Mouse (Mus musculus) kidney, postnatal 25 days (tissue): ENCODE data around the gene Micu1.

ENCODE experiments used
- DNase-seq, 2 experiments: peaks; one replicate each; pipeline ENCODE4 v3.0.0; 2021; ENCODE audit warnings: mixed read lengths in 2 of 2

The Micu1 gene

DNA sequence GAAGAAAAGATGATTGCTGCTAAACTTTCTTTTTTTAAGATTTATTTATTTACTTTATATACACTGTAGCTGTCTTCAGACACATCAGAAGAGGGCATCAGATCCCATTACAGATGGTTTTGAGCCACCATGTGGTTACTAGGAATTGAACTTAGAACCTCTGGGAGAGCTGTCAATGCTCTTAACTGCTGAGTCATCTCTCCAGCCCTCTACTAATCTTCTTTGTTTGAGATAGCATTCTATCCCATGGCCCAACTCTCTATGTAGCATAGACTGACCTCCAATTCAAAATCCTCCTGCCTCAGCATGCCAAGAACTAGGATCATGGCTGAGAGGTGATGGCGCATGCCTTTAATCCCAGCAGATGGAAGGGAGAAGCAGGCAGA lies 183.8 kb downstream of the Micu1 start:
- DNase-seq, result no peak

DNA sequence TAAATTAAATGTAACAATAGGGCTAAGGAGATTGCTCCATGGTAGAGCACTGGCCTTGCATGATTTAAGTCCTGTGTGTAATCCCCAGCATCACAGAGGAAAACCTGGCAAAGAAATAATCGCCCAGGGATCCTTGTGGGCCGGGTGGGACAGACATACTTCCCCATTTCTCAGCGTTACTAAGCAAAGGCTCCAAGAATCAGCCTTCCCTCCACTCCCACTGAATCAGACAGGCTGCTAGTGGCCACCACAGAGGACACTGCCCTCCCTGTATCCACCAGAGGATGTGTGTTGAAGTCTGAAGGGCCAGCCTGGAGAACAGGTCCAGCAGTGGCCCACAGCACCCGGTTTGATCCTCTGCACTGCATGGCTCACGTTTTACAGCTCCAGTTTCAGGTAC lies 185.2 kb downstream of the Micu1 start:
- DNase-seq, result peak in 1 of 2 experiments; percentile 25

DNA sequence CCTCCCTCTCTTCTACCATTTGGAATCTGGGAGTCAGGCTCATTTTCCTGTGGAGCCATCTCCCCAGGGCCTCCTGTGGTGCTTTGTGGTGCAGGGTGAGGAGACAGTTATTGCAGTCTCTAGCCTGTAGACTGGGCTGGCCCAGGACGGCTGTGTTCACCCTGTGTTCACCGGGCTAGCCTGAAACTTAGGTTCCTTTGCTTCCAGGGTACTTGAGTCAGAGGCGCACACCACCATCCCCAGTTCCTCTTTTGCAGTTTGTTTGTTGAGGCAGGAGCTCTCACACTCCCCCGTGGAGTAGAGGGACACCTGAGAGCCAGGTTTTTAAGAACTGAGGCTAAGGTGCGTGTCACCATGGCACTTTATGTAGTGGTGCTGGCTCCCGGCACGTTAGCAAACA lies 187.1 kb downstream of the Micu1 start:
- DNase-seq, result no peak

DNA sequence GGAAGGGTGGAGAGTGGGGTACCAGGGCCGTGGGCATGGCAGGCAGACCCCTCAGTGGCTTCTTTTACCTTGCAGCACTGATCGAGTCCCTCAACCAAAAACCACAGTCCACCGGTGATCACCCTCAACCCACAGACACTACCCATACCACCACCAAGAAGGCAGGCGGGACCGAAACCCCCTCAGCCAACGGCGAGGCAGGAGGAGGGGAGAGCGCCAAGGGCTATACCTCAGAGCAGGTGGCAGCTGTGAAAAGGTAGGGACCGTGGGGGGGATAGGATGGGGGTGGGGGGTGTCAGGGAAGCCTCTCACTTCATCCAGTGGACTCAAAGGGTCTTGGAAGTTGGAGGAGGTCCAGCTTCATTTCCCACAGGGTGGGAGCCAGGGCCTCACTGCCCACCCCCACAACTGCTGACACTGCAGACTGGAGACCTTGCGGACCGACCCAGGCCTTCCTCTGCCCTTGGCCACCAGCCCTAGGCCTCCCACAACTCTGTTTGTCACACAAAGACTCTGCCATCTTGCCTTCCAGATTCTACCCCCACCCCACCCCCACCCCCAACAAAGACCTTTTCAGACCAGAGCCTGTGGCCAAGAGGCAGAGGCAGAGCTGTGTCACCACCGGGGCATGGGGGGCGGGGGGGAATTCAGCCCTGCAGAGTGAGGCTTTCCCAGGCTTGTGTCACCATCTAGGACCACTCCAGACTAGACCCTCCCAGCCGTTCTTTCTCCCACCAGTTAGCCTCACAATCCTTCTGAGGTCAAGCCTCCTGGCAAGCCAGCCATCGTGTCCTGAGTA lies 187.9 kb downstream of the Micu1 start:
- no peak for DNase-seq

DNA sequence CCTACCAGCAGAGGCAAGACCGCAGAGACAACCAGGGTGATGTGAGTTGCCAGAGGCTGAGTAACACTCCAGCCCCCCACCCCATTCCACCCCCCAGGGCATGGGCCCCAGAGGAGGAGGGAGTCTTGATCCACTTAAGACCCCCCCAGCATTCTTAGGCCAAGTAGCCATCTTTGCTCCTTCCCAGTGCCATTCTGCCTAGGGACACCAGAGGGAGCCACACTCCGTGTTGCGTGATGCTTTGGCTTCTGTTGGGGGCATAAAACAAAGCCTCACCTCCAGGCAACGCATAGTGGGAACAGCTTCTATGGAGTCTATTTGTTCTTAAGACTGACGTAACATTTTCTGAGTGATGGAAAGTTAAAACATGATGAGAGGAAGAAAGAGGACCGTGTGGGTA lies 190.7 kb downstream of the Micu1 start:
- DNase-seq, result peak; percentile 60 to 71

DNA sequence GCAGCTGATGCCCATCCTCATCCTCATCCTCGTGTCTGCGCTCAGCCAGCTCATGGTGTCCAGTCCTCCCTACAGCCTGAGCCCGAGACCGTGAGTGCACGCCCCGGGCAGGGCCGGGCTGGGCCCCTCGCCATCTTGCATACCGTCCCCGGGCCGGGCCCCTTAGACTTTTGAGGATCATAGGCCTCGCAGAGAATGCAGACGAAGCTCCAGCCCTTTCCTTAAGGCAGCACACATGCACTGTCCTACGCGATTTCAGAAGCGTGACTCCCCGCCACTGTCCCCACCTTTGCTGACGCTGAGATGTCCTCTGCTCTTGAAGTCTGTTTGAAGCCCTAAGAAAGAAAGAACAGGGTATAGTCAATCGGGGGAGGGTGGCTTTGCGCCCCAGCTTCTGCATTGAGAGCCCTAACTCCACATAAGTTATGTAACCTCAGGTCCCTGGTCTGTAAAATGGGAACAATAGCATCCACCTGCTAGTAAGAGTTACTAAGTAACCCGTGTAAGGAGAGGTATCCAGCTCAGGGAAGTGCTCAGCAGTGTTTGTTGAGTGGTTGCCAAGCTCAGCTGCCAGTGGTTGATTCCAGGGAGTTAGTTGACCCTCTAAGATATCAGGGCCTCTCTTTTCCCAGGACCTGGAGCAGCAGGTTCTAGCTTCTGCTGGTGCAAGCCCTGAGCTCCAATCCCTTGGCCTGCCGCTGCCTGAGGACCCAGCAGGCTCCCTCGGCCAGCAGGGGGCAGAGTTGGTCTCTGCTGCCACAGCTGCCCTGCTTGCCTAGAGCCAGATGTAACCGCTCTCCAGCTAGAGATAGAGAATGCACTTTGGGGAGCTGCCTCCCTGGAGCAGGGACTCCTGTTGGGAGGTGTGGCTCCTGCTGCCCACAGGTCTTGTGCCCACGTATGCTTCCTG lies 192.2 kb downstream of the Micu1 start:
- peak; percentile 89 to 93 for DNase-seq

DNA sequence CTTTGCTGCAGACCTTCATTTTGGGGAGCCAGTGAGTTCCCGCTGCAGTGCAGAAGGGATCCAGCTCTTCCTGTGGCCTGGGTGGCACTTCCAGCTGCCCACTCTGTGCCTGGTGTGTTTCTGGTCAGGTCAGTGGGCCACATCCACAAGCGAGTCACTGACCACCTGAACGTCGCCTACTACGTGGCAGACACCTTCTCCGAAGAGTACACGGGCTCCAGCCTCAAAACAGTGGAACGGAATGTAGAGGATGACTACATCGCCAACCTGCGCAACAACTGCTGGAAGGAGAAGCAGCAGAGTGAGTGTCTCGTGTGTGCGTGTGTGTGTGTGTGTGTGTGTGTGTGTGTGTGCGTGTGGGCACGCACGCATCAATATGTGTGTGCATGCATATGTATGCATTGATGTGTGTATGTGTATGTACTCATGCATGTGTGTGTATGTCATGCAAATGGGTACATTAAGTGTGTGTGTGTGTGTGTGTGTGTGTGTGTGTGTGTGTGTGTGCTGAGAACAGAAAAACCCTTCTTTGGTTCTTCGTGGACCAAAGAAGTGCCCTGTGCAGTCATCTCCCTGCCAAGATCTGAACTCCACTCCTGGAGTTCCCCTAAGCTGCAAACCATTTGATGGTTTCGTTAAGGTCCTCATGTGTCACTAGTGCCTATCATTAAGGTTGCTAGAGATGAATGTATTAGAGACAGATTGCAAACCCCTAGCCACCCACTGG lies 193.3 kb downstream of the Micu1 start:
- DNase-seq, result no peak

DNA sequence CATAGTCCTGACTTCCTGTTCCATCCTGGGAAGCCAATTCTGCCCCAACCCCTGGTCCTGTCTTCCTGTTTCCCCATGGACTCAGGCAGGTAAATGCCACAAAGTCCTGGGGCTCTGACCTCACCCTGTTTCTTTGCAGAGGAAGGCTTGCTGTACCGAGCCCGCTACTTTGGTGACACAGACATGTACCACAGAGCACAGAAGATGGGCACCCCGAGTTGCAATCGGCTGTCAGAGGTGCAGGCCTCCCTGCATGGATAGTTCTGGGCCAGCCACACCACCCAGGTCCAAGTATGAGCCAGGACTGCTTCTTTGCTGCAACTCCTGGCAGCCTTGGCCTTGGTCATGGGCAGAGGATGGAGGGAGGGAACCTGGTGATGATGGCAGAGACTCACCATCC lies 193.9 kb downstream of the Micu1 start:
- no peak for DNase-seq

DNA sequence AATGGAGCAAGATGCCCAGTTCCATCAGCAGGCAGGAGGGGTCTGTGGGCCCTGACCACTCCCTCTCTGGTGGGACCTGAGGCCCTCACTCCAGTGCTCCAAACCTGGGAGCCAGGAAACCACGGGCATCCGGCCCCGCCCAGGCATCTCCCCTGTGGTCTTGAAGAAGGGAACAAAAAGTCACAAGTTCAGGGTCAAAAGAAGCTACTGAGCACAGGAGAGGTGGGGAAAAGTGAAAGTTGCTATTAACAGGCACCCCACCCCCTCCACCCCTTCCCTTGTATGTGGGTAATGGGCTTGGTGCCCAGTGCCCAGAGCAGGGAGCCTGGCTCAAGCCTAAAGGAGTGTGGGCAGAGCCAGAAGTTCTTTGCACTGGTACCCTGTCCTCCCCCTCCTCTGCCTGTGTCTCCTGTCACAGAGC lies 194.6 kb downstream of the Micu1 start:
- DNase-seq, result peak in 1 of 2 experiments; percentile 81

DNA sequence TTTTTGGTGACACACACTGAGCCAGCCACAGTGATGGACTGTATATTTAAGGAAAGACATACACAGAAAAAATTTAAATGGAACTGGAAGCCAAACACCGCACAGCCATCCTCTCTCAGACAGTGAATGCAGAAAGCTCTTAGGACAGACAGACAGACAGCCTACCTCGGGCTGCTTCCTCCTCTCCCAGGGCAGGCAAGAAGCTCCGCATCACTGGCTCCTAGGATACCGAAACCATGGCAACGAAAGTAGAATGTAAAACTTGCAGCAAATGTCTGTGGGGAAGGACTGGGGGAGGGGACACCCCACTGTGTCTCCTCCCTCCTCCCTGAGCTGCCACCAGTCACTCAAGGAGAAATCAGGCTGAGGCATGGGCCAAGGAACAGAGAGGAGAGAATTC lies 195.2 kb downstream of the Micu1 start:
- peak in 1 of 2 experiments; percentile 65 for DNase-seq

DNA sequence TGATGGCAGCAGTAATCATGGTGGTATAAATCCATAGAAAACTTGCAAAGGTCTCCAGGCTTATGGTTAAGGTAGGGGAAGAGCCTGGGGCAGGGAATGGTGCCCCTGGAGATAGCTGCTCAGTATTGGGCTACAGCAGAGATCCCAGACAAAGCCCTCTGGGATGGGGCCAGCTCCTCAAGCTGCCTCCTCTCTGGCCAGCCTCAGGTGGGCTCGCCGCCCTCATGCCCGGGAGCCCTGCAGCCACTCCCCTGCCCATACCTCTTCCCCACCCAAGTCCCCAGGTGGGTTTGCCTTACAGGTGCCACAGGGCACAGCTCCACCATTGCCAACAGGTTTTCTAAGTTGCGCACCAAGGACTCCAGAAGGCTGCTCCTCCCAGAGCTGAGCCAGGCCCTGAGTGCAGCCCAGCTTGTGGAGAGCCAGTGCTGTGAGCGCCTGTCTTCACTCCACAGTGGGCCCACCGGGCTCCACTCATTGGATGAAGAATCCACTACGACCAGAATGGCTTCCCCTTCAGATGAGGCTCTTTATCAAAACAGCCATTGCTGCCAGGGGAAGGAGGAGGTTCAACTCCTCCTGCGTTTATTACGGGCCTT lies 196.0 kb downstream of the Micu1 start:
- peak in 1 of 2 experiments; percentile 44 for DNase-seq

DNA sequence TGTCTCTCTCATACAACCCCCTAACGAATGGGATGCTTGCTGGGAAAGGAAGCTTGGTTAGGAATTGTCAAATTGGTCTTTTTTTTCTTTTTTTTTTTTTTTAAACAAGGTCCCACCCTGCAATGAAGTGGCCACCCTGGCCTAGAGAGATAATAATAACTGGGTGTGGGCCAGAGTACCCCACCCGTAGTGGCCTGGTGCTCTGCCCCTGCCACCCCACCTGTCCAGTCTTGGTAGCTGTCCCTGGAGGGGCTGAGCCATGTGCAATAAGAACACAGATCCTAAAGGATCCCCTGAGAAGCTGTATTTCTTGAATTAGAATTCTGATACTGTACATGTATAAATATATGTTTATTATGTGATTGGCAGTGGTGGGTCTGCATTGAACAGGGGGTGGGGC lies 196.7 kb downstream of the Micu1 start:
- DNase-seq, result peak in 1 of 2 experiments; percentile 39

DNA sequence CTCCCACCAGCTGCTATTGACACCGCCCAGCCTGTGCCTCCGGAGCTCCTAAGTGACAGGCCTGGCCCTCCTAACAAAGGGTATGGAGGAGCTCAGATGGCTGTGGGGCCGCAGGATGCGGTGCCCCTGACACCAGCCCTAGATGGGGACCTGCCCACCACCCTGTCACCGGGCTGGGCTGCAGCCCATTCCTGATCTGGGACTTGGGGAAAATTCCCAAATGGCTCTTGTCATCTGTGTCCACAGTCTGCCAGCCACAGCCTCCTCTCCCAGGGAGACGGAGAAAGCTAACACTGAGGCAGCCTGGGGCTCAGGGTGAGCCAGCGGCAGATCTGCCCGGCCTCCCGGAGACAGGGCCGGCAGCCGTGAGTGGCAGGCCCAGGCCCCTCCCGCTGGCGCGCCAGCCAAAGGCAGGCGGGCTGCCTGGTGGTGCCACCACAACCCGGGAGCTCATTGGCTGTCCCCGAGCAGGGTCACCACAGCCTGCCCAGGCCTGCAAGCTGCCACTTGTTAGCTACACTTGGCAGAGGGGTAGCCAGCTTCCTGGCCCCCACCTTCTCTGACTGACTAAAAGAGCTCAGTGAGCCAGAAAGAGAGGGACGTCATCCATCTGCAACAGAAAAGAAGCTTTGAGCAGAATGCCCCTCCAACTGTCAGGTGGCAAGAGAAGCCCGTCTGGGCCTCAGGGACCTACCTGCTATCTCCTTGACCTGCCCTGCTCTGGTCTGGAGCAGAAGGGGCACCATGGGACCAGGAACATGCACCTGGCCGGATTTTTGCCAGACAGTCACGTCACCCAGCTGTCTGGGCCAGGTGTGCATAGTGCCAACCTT lies 197.3 kb downstream of the Micu1 start:
- peak; percentile 85 to 97 for DNase-seq

DNA sequence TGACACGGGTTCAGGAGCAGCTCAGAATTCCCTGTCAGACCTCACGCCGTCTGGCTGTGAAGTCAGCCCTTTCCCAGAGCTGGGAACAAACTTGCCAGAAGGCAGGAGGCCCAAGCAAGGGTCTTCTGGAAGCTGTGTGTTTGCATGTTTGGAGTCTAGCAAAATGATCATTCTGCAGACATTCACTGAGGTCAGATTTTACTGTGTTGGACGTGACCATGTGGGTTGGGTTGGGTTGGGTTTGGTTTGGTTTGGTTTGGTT lies 197.8 kb downstream of the Micu1 start:
- DNase-seq, result no peak

DNA sequence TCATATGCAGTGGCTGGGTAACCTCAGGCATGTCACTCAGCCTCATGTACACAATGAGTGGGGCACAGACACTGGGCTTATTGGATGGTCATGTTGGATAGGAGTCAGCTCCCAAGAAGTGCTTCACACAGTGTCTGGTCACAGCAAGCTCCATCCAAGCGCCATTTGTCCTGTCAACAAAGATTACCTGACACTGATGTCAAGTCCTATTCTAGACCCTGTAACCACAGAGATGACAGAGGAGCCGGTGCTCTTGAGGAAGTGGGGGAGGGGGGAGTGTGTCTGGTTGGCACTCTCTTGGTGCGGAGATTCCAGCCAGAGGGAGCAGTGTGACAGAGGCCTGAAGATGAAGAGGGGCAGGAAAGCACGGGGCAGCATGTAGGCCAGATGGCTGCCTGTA lies 198.7 kb downstream of the Micu1 start:
- DNase-seq, result no peak

DNA sequence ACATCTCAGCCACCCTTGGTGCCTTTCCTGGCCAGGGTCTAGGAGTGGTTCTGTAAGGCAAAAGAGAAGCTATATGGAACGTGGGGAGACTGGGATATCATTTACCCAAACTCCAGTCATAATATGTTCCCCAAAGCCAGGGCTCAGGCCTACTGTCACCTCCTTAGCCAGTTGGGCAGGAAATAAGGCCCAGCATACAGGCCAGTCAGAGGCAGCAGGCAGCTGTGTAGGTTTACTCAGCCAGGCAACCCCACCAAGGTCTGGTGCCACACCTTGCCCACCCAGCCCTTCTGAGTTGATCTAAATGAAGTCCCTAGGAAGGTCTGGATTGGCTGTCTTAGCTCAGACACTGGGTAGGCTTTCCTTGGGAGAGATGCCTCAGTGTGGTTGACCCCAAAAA lies 199.2 kb downstream of the Micu1 start:
- peak in 1 of 2 experiments; percentile 21 for DNase-seq

DNA sequence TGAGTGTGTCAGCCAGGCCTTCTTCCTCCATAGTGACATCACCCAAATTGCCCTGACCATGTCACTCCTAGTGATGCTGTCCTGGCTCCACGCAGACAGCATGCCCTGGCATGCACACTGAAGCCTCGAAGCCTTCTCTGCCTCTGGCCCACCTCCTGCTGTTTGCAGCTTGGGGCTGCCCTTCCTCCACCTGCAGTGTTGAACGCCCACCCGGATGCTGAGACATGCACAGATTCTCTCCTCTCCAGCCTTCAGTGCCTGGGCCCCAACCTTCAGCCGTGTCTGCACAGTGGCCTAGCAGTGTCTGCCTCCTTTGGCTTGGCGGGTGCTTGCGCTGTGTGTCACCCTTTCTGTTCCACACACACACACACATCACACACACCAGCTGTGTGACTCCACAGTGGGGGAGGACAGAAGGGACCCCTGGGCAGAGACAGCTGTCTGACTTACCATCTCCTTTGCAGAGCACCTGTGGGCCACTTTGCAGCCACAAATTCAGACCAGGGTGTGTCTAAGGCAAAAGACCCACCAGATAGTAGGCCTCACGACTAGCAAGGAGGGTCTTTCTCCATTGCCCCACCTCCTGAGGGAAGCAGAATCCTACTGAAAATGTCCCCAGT lies 199.8 kb downstream of the Micu1 start:
- DNase-seq, result peak in 1 of 2 experiments; percentile 39

DNA sequence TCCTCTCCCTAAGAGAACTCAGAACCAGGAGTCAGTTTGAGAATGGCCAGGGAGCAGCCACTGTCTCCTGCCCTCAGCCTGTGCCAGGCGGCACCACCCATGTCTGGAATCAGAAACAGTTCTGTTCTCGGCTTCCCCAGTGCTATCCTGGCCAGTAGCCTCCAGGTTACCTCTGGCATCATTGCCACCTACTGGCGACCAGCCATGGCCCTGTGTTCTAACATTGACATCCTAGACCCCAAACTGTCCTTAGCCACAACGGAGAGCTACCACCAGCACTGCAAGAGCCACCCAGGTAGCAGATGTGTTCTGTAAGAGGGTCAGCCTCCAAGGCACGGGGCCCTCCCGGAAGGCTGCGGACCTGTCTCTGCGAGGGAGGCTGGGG lies 200.3 kb downstream of the Micu1 start:
- peak in 1 of 2 experiments; percentile 34 for DNase-seq

DNA sequence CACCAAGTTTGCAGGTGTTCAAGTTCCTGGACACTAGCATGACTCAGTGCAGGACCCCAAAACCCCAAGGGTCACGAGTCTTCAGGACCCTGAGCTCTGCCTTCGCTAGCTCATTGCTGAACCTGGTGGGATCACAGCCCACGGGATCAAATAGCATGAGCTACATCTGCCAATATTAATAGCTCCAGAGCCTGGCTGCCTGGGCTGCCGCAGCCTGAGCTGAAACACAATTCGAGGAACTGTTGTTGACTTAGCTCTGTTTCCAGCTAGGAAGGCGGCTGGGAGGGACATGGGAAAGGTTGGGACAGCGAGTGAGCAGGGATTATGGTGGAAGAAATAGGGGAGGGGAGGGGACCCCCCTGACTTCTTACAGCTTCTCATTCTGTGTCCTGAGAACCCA lies 200.9 kb downstream of the Micu1 start:
- peak in 1 of 2 experiments; percentile 32 for DNase-seq

DNA sequence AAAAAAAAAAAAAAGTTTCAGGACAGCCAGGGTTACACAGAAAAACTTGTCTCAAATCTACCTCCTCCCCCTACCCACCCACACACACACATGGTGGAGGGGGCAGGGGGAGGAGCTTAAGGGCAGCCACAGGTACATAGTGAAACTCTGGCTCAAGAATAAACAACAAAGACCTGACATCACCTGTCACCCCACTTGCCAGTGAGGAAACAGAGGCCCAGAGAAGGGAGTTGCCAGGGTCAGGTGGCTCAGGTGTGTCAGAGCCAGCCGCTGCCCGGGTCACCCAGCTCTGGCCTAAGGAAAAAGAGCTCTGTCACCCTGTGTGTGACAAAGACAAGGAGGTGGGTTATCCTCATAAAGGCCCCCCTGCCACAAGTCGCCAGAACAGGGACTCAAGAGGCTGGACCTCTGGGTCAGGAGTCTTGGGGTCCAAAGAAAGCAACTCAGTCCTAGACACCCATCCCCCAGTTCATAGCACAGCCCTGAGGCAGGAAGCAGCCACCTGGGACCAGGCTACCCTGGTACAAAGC lies 204.9 kb downstream of the Micu1 start:
- peak in 1 of 2 experiments; percentile 42 for DNase-seq

DNA sequence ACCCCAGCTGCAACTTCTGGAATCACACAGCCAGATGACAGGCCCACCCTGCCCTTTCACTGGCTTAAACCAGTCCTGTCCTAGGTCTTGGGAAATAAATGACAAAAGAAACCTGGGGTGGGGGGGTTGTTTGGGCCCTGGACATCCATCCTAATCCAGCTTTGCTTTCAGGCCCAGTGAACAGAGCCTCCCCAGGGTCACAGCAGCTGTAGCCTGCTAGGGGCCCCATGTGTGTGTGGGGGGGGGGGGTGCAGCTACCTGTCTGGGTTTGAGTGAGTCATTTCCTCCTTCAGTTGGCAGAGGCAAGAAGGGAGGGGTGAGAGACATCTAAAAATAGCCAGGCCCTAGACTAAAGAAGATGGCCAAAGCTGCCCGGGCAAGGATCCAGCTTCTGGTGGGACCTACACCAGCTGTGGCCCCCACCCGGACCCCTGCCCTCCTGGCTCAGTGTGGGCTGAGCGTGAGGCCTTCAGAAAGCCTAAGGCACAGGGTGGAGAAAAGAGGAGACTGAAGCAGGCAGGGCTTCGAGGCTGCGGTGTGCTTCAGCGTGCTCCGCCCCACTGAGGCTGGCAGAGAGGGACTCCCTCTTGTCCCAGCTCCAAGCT lies 205.5 kb downstream of the Micu1 start:
- DNase-seq, result peak; percentile 46 to 64
